Mouse (Mus musculus): ENCODE measurements at regions not wholly inside any gene's neighbourhood (a gene's known extent, or its start where the extent isn't known, plus 50 kb on each side); places are given as distances from the start of the nearest gene placed in this dataset.

DNA sequence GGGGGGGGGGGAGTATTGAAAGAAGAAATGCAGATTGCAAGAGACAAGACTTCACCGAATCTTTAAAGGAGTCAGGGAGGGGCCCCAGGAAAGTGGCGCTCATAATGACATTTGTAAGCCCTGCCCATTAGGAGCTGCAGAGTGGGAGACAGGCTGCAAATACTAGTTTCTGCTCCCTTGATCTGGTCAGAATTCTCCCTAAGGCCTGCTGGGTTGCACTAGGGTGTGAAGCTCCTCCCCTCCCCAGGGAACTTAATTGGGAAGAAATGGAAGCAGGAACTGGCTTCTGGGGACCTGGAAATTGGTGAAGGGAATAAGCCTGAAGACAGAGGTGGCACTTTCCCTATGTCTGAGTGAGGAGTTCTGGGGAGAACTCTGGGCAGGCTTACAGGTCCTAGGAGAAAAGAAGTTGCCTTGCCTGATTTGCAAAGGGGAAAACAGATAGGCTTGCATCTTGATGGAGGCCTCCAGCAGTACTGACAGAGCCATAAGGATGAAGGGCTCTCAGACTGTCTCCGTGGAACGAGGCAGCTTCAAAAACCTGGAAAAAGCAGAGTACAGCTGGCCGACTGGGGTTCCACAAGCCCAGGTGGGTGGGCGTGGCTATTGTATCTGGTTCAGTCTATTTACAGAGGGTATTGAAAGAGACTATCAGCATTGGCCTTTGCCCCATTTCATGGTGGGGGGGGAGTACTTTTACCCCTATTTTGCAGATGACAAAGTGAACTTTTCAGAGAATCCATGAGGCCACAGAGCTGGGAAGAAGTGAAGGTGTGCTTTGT, 125.7 kb downstream of the Plpp3 start:
- no peak for DNase-seq

GRCm38 (mm10) chr4:105285431-105286013, 128.4 kb downstream of the Plpp3 start:
- DNase-seq, result no peak
- intact Hi-C loops (cut with DNase I), result no loop called here

More for the DNA sequence above, 125.7 kb downstream of the Plpp3 start:
- intact Hi-C loops (cut with DNase I), result no loop called here

- intact Hi-C loops (cut with DNase I), result no loop called here
- no peak for DNase-seq
Measured at GRCm38 (mm10) chr4:105286299-105286698, 129.2 kb downstream of the Plpp3 start.

- intact Hi-C loops (cut with DNase I), result no loop called here
Measured at GRCm38 (mm10) chr4:105286809-105287208, 129.7 kb downstream of the Plpp3 start.

GRCm38 (mm10) chr4:105287419-105287818, 130.3 kb downstream of the Plpp3 start:
- no peak for DNase-seq
- intact Hi-C loops (cut with DNase I), result no loop called here

More at GRCm38 (mm10) chr4:105286809-105287208, 129.7 kb downstream of the Plpp3 start:
- no peak for DNase-seq

GRCm38 (mm10) chr4:105289635-105290034, 132.5 kb downstream of the Plpp3 start:
- DNase-seq, result no peak
- intact Hi-C loops (cut with DNase I), result no loop called here

GRCm38 (mm10) chr4:105290847-105291475, 133.8 kb downstream of the Plpp3 start:
- intact Hi-C loops (cut with DNase I), result no loop called here
- DNase-seq, result no peak

GRCm38 (mm10) chr4:105291503-105291902, 134.4 kb downstream of the Plpp3 start:
- intact Hi-C loops (cut with DNase I), result no loop called here
- no peak for DNase-seq

GRCm38 (mm10) chr4:105299358-105299757, 142.2 kb downstream of the Plpp3 start:
- intact Hi-C loops (cut with DNase I), result no loop called here
- DNase-seq, result no peak

GRCm38 (mm10) chr4:105301547-105301946, 144.4 kb downstream of the Plpp3 start:
- intact Hi-C loops (cut with DNase I), result no loop called here
- no peak for DNase-seq

DNA sequence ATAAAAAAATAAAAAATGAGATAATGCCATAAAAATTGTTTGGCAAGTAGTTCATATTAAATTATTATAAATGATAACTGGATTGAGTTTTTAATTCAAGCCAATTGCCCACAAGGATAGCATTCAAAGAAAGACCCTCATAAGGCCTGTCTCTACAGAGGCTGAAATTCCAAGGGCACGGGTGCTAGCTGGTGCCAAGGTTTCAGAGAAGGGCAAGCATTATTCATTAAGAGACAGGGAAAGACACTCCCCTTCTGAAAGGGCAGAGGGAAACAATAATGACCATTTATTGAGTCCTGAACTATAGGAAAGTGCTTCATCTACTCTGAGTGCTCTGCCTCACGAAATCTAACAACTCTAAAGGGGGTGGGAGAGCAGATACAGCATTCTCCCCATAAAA, 147.0 kb downstream of the Plpp3 start:
- intact Hi-C loops (cut with DNase I), result no loop called here
- DNase-seq, result no peak

DNA sequence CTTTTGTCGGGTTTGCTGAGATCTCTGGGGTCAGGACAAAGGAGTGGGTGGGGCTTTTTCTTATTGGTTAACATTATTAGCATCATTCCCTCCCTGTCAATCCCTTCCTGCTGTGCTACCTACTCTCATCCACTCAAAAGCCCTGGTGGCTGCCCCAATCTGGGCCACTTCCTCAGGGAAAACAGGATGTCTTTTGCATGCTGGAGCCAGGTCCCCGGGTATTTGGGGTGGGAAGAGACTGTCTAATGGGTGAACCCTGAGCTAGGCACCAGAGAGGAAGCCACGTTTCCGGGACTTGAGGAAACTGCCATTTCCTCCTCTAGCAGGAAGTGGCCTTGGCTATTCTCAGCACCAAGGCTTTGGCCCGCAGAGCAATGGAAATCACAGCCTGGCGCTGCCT, 148.8 kb downstream of the Plpp3 start:
- intact Hi-C loops (cut with DNase I), result no loop called here
- peak in 1 of 2 experiments; percentile 46 for DNase-seq

GRCm38 (mm10) chr4:105307356-105307755, 150.2 kb downstream of the Plpp3 start:
- no peak for DNase-seq
- intact Hi-C loops (cut with DNase I), result no loop called here

GRCm38 (mm10) chr4:105307905-105308304, 150.8 kb downstream of the Plpp3 start:
- intact Hi-C loops (cut with DNase I), result no loop called here
- DNase-seq, result no peak

GRCm38 (mm10) chr4:105308971-105309488, 151.9 kb downstream of the Plpp3 start:
- intact Hi-C loops (cut with DNase I), result no loop called here
- no peak for DNase-seq

- DNase-seq, result no peak
- intact Hi-C loops (cut with DNase I), result loop anchor here (2.0 to 5.0 kb wide), 3 partner anchors 94 to 195 kb away; no protein-coding TSS in a partner anchor
Measured at GRCm38 (mm10) chr4:105312643-105313042, 155.5 kb downstream of the Plpp3 start.

- intact Hi-C loops (cut with DNase I), result loop anchor here (2.0 to 5.0 kb wide), 3 partner anchors 94 to 194 kb away; no protein-coding TSS in a partner anchor
- peak in 1 of 2 experiments; percentile 28 for DNase-seq
Measured at GRCm38 (mm10) chr4:105313151-105313818, 156.1 kb downstream of the Plpp3 start.

DNA sequence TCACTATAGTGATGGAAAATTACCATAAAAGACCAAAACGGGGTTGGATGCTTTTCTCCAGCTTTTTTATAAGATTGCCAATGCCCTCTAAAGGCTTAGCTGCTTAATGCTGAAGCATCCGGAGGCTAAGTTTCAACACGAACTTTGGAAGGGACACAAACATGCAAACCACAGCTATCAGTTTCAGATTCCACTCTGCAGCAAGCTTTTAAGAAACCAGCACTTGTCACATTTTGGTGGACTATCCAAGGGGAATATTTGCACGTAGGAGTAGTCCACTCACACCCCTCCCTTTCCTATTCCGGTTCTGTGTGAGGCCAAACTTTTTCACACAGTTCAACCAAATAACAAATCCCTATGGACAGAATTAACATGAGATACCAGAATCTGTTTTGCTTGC, 157.9 kb downstream of the Plpp3 start:
- intact Hi-C loops (cut with DNase I), result loop anchor here (5.0 kb wide), 2 partner anchors 237 to 342 kb away; no protein-coding TSS in a partner anchor
- DNase-seq, result peak in 1 of 2 experiments; percentile 19

GRCm38 (mm10) chr4:105316478-105317206, 159.5 kb downstream of the Plpp3 start:
- DNase-seq, result peak; percentile 46 to 58
- intact Hi-C loops (cut with DNase I), result loop anchor here (1.0 to 5.0 kb wide), 3 partner anchors 157 to 341 kb away; no protein-coding TSS in a partner anchor

GRCm38 (mm10) chr4:105318421-105318820, 161.3 kb downstream of the Plpp3 start:
- intact Hi-C loops (cut with DNase I), result loop anchor here (5.0 kb wide), 2 partner anchors 234 to 339 kb away; no protein-coding TSS in a partner anchor
- no peak for DNase-seq
